Mouse (Mus musculus) natural killer cell, adult 2 months (primary cell): ENCODE measurements around the gene Akna.

Source experiments
- DNase-seq, 2 experiments: peaks; one replicate each; pipeline ENCODE4 v3.0.0; 2022; ENCODE audit warnings: low spot score in 2 of 2

Gene Akna

DNA sequence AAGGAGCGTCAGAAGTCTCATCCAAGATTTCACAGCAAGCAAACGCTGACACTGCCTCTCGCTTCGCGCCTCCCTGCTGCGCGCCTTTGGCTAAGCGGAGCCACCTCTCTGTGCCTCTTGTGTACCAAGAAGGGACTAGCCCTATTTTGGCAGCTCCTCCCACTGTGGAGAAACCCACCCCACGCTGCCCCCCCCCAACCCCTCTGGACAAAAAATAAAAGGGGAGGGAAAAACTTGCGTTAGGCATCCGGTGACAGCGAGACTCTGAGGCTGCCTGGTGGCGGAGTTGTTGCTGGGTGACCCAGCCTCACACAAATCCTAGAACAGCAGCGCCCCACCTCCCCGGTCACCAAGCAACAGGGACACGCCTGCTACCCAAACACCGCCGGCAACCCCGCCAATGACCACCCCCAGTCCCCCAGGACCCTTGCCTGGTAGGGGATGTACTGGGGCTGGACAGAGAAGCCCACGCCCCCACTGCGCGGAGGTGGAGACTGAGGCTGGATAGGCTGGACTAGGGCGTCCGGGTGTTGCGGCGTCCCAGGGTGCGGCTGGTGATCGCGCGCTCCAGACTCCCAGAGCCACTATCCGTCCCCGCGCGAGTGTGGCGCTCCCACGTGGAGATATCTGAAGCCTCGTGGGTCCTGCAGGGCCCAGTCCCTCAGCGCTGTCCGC lies 6.9 kb upstream of the Akna start:
- peak; percentile 84 to 90 for DNase-seq

- DNase-seq: peak; percentile 57 to 76
Measured at GRCm38 (mm10) chr4:63409317-63409907, 6.3 kb upstream of the Akna start.

DNA sequence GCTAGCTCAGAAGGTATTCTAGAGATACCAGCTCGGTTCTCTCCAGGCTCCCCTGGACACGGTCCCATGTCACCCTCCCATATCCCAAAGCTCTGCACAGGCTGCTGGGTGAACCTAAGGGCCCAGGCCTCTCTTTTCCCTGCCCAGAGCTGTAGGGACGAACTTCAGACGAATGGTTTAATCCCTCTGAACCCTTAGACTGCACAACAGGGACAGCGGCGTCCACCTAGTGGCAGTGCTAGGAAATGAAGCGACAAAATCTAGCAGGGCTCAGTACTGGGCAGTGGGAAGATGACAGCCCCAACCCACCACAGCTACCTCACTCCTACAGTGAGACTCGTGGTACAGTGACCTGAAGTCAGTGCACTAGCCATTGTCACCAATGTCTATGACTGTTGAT lies 5.5 kb upstream of the Akna start:
- DNase-seq: peak; percentile 72 to 75

GRCm38 (mm10) chr4:63408247-63408646 lies 5.1 kb upstream of the Akna start:
- DNase-seq: no peak

DNA sequence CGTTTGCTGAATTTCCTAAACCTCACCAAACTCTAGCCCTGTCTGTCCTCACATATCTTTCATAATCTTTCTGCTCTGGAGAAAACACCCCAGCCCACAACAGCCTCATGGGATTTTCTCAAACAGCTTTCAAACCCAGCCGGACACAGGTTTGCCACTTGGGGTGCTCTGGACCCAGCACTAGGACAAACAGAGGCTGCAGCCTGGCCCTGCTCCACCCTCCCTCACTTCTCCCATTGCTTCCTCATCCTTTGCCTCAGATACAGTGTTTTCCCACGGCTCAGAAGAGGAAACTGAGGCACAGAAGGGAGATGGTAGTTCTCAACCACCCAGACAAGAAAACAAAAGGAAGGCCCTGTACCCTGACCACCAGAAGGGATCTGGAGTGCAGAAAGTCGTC lies 2.5 kb upstream of the Akna start:
- DNase-seq: no peak

DNA sequence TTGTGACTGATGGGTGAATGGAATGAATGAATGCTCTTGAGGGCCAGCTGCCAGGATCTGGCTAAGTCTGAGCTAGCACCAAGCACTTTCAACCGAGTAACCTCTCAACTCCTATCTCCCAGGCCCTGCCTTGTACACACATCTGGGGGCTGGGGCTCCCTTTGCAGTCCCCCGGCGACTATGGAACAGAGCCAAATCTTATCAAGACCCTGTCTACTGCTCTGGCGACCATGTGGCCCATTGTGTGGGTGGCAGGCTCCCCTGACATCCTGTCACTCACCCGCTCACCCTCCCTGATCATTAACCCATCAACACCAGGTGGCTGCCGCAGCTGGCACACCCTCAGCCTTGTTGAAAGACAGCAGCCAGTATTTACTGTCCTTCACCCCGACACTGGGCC lies 1.9 kb upstream of the Akna start:
- DNase-seq: peak; percentile 71 to 76

DNA sequence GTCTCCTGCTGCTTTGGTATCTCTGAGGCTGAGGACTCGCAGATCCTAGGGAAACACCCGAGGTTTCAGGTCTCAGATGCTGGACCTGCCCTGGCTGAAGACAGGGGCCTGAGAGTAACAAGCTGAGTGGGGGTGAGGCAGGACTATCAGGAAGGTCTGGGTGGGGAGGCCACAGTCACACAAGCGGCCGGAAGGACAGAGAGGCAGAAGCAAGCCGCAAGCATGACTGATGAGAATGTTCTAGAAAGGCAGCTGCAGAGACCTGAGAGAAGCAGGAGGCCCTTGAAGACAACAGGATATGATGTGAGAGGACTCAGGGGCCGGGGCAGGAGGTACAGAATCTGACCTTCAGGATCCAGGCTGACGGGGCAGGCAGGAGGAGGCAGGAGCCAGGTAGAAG lies 1.1 kb upstream of the Akna start:
- DNase-seq: peak; percentile 79 to 85

DNA sequence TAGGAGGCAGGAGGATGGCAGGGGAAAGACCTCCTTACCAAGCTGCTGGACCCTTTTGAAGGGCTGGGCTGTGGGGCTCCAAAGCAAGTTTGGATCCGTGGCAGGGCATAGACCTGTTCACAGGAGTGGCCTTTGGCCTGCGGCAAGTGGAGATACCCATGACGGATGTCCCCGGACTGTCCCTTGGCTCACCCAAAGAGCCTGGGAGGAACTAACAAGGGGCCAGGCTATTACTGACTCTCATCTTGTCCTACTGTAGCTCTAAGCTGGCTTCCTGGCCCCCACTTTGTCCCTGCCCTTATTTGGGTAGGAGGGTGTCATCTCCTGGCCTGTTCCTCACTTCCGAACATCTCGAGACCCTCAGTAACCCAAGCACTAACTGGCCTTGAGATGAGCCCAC lies 596 bp downstream of the Akna start:
- peak in 1 of 2 experiments; percentile 56 for DNase-seq

- DNase-seq: no peak
Measured at GRCm38 (mm10) chr4:63402056-63402455, 1.1 kb downstream of the Akna start.

- no peak for DNase-seq
Measured at GRCm38 (mm10) chr4:63401620-63402019, 1.5 kb downstream of the Akna start.

- peak; percentile 80 to 89 for DNase-seq
Measured at GRCm38 (mm10) chr4:63400541-63401306, 2.4 kb downstream of the Akna start.

DNA sequence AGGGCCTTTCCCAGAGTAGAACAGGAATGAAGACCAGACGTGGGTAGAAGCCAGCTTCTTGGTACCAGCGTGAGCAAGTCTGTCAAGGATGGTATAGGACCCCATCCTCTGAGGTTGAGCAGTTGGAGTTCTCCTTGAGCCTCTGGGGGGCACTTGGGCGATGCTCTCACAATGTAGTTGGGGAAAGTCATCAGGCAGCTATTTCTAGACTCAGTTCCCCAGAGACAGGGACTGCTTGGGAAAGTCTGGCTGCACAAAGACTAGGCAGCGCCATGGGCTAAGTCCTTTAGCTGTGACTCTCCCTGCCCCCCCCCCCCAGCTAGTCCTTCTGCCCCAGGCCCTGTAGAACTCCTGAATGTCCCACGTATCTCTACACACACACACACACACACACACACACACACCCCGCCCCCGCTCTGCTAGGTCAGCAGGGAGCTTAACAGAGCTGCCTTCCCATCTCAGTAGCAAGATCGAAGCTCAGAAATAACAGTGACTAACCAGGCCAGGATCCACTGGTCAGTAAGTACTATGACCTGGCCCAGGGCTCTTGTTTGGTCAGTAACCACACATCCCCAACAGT lies 3.4 kb downstream of the Akna start:
- no peak for DNase-seq

GRCm38 (mm10) chr4:63398854-63399609 lies 4.1 kb downstream of the Akna start:
- peak; percentile 86 to 91 for DNase-seq

DNA sequence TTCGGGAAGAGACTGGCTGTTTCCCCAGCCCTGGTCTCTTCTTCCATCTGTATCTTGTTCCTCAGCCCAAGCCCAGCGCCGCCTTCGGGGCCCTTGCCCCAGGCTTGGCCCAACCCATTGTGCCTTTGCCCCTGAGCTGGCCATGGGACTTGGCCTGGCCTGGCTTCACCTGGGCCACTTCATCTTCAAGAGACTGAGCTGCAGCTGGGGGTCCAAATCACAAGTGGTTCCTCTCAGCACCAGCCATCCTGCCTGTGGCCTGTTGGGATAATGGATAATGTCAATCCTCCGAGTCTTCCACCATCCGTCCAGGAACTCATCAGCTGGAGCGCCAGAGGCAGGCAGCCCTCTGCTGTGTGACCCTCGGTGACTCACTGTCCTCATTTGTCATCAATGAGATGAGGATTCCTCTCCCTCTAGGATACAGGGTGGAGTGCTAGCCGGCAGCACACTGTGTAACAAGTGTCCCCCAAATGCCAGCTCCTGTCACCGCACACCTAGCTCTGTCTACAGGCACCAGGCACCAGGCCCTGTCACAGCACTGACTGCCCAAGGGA lies 5.1 kb downstream of the Akna start:
- DNase-seq: no peak

DNA sequence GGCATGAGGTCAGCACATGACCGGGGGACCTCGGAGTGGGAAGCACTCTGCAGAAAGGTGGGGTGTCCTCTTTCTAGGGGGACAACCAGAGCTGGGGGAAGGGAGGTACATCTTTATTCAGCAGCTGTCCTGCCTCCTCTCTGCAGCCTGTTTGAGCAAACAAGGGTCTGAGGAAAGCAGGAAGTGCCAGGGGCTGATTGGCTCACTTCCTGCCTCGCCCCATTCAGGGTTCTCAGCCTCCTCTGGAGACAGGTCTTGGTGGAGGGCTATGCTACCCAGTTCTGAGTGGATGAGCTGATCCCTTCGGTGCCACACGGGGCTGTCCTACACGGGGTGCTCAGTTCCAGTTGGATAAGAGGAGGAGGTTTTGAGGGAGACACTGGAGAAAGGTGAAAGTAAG lies 11.8 kb downstream of the Akna start:
- peak in 1 of 2 experiments; percentile 36 for DNase-seq

- DNase-seq: no peak
Measured at GRCm38 (mm10) chr4:63389887-63390528, 13.1 kb downstream of the Akna start.

DNA sequence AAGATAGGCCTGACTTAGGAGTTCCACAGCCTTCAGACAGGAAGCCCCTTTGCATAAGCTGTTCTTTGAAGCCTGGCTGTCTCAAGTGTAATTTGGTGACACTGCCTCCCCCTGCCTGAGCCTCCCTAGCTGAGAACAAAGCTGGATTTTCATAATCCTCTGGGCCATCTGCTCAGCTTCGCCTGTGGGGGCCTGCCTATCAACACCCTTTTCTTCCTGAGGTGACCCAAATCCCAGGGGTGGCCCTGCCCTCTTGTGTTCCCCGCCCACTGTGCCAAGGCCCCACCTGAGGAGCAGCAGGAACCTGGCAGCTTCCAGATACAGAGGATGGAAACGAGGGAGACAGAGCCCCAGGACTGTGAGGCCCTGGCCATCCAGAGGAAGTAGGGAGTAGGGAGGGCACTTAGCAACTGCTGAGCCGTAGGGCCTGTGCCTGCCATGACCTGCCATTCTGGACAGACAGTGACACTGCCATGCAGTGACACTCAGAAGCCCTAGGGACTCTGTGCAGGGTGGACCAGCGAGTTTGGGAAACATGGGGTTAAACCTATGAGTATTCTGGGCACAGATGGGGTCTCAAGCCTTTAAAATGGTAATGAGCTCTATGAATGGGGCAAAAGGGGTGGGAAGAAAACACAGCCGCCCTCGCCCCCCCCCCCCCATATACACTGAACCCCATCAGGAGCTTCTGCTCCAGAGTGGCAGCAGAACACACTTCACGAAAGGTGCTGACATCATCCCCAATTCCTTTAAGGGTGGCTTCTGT lies 13.8 kb downstream of the Akna start:
- peak in 1 of 2 experiments; percentile 54 for DNase-seq

DNA sequence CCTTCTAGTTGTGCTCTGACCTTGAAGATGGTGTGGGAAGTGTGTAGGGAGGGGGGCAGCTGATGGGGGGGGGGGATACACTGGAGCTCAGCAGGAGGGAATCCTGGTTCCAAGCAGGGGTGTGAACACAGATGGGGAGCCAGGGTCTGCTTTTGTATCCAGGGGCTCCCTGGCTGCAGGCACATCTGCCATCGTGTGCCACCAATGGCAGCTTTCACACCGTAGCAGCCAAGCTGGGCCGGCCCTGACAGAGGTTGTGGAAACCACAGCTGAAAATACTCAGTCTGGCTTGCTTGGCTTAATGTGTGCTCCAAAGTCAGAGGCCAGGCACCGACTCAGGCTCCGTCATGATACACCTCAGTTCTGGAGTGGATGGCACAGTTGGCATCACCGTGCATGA lies 15.1 kb downstream of the Akna start:
- peak in 1 of 2 experiments; percentile 23 for DNase-seq

DNA sequence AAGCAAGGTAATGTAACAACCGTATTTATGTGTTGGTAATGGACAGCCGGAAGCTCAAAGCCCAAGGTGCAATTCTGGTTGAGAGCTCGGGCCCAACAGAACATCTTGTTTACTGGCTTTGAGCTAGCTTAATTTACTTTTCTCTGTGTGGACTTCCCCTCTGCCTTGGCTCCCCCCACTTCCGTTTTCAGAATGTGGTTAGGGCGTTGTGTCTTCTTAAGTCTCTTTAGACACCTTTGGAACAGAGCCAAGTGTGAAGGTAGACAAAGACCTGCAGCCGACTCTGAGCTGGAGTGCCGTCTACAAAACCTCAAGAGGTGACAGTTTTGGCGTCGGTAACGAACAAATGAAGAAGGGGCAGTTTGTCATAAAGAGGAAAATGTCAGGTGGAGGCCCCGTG lies 17.4 kb downstream of the Akna start:
- DNase-seq: peak; percentile 91 to 94

DNA sequence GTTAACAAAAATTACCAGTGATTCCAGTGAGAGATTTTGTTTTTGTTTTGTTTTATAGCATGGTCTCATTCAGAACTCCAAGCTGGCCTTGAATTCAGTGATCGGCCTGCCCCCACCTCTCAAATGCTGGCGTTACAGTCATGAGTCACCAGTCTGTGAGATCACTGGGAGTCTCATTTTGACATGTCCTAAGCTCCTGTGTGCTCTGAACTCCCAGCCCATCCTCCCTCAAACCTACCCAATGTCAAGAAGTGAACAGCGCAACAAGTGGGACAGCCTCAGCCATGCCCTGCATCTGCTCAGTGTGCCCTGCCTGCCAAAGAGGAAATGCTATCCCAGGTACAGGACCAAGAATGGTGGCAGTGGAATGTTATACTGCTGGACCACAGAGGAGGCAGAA lies 17.9 kb downstream of the Akna start:
- peak in 1 of 2 experiments; percentile 48 for DNase-seq
